12 mouse cellular contexts compared by ENCODE assay signal in genomic region chr7:132800868-132801267, GRCm38 (mm10). TPM values are rescaled to one million over a fixed set of nuclear protein-coding genes. Genes with fewer than 3 reads are reported as not detected.
DNase-seq lines count a peak whose midpoint lies in the region; ATAC-seq and TF ChIP-seq lines count a peak whose summit lies in the region.
"Had no signal": no experiment of that assay in that cellular context is flagged by ENCODE, and none has a peak within 500 bp of the region (broad histone marks: within the 10 kb centered on the region; RNA-seq: fewer than 3 reads in every experiment).

No protein-coding gene starts in this region.

- no peaks in the 10 kb centered on the region for H3K27me3 ChIP-seq in lung, embryonic 15.5 days
- H3K27me3 ChIP-seq in kidney, adult 2 months (replicated peaks; ENCODE audit: control insufficient read depth, insufficient read depth, low read length) = no peaks in the 10 kb centered on the region
- H3K27me3 ChIP-seq: forebrain, embryonic 13.5 days had no signal

- peaks cover 45% of the 10 kb centered on the region for H3K4me1 ChIP-seq in lung, embryonic 15.5 days
- peaks cover 62% of the 10 kb centered on the region for H3K4me1 ChIP-seq in kidney, adult 2 months (ENCODE audit: control insufficient read depth, insufficient read depth, low read length)

- peak overlapping the region; percentile 21; the same call in 1 of the 2 replicates for H3K27ac ChIP-seq in lung, embryonic 15.5 days
- peak overlapping the region; percentile 82 for H3K27ac ChIP-seq in kidney, adult 2 months (ENCODE audit: insufficient read depth, low read depth, low read length)
- H3K27ac ChIP-seq: forebrain, embryonic 13.5 days had no signal

- 74% methylated on average over 10 of the region's 10 CpGs for WGBS in lung, embryonic 15.5 days
- WGBS in kidney, adult 2 months = 50% methylated on average over 10 of the region's 10 CpGs

- no peaks in the 10 kb centered on the region for H3K36me3 ChIP-seq in lung, embryonic 15.5 days
- H3K36me3 ChIP-seq in kidney, adult 2 months (ENCODE audit: control insufficient read depth, insufficient read depth, low read length) = no peaks in the 10 kb centered on the region

- no peak overlapping the region for H3K4me2 ChIP-seq in lung, embryonic 15.5 days
- H3K4me2 ChIP-seq: forebrain, embryonic 13.5 days had no signal

- no peak for ATAC-seq in cerebellum, adult (ENCODE audit: insufficient number of reproducible peaks, low FRiP score, low TSS enrichment)
- ATAC-seq in lung, embryonic 15.5 days (ENCODE audit: borderline replicate concordance, extremely low read depth, low FRiP score, low TSS enrichment) = no peak
- ATAC-seq: forebrain, embryonic 13.5 days had no signal

- peak; percentile 16 for DNase-seq in cerebellum, adult 11 months
- DNase-seq in lung, postnatal 14 days = no peak
- peak; percentile 76 for DNase-seq in kidney, adult 2 months
- DNase-seq in embryo, embryonic 11 days = no peak
- no peak for DNase-seq in spleen, postnatal 14 days (ENCODE audit: low spot score in 2 of 2)
- no peak for DNase-seq in left cerebral cortex, adult 11 months (ENCODE audit: low spot score)
- DNase-seq: B cell, adult 2 months; left cerebral cortex, postnatal 4 days; thymus, postnatal 25 days had no signal

- no peak overlapping the region for H3K4me3 ChIP-seq in lung, embryonic 15.5 days
- H3K4me3 ChIP-seq in kidney, adult 2 months (ENCODE audit: insufficient read depth, low read depth, low read length) = no peak overlapping the region
- H3K4me3 ChIP-seq: forebrain, embryonic 13.5 days had no signal

- no peak overlapping the region for H3K9ac ChIP-seq in lung, embryonic 15.5 days
- H3K9ac ChIP-seq: forebrain, embryonic 13.5 days had no signal

- no peak for TF ChIP-seq POLR2A in kidney, adult 2 months (IDR thresholded peaks at IDR 0.05; ENCODE audit: low read depth, low read length)

- no peaks in the 10 kb centered on the region for H3K9me3 ChIP-seq in lung, embryonic 15.5 days
- H3K9me3 ChIP-seq: forebrain, embryonic 13.5 days had no signal

- no peak for TF ChIP-seq CTCF in kidney, adult 2 months (conservative IDR thresholded peaks at IDR 0.05; ENCODE audit: insufficient read depth, insufficient read length, low read depth, low read length)

RNA-seq across cellular contexts. Expression of gene Fam53b, which starts 12.8 kb away (rescaled TPM):
- 25.9 and 33.8 TPM in 2 replicates for polyA plus RNA-seq in lung, embryonic 15.5 days (2015; fragmentation: Nextera tagmentation; extraction: Ambion mirVana)
- polyA plus RNA-seq in kidney, adult 2 months (2012; rRNA removed) = 29.3 and 31.1 TPM in 2 replicates

RNA-seq across cellular contexts. Expression of gene Eef1akmt2, which starts 51.6 kb away (rescaled TPM):
- polyA plus RNA-seq in lung, embryonic 15.5 days (2015; fragmentation: Nextera tagmentation; extraction: Ambion mirVana) = 59.6 and 61.7 TPM in 2 replicates
- 7.7 and 13.0 TPM in 2 replicates for polyA plus RNA-seq in kidney, adult 2 months (2012; rRNA removed)

RNA-seq across cellular contexts. Expression of gene Abraxas2, which starts 58.2 kb away (rescaled TPM):
- polyA plus RNA-seq in lung, embryonic 15.5 days (2015; fragmentation: Nextera tagmentation; extraction: Ambion mirVana) = 34.0 and 34.2 TPM in 2 replicates
- 15.7 and 17.9 TPM in 2 replicates for polyA plus RNA-seq in kidney, adult 2 months (2012; rRNA removed)

Comparison
In these comparisons a context has a peak if more than half of its experiments do, and no peak if none do; other contexts are left out.
1. DNase-seq: peak in cerebellum, adult 11 months (single experiment) and kidney, adult 2 months (single experiment); none in lung, postnatal 14 days (single experiment), embryo, embryonic 11 days (single experiment), spleen, postnatal 14 days (0 of 2) and left cerebral cortex, adult 11 months (single experiment).